23 mouse cellular contexts compared by ENCODE assay signal in genomic region chr17:53364111-53364510, GRCm38 (mm10).
"Had no signal": no experiment of that assay in that cellular context is flagged by ENCODE, and none has a peak within 500 bp of the region (broad histone marks: within the 10 kb centered on the region; RNA-seq: fewer than 3 reads in every experiment).

No protein-coding gene starts in this region.

- H3K4me3 ChIP-seq: embryonic facial prominence, embryonic 10.5 days; embryonic facial prominence, embryonic 12.5 days; embryonic facial prominence, embryonic 13.5 days; embryonic facial prominence, embryonic 15.5 days; erythroblast, embryonic 14.5 days; forebrain, embryonic 10.5 days; forebrain, embryonic 12.5 days; forebrain, embryonic 13.5 days; forebrain, embryonic 15.5 days; gastrocnemius, adult 2 months; heart, adult 2 months; heart, embryonic 10.5 days had no signal

- DNase-seq: cerebellum, adult 8-10 months; cerebellum, adult 9-10 months; cerebellum, adult 9-11 months; embryo, embryonic 11 days; forebrain, postnatal 0 days; gastrocnemius, adult 2 months; gastrocnemius, postnatal 10 days; gastrocnemius, postnatal 14 days; gastrocnemius, postnatal 25 days; gastrocnemius, postnatal 36 days; heart, adult 11 months; heart, adult 18-20 months; heart, adult 2 months had no signal

- H3K4me1 ChIP-seq: embryonic facial prominence, embryonic 10.5 days; embryonic facial prominence, embryonic 12.5 days; embryonic facial prominence, embryonic 13.5 days; embryonic facial prominence, embryonic 15.5 days; forebrain, embryonic 10.5 days; forebrain, embryonic 12.5 days; forebrain, embryonic 13.5 days; forebrain, embryonic 15.5 days; heart, embryonic 10.5 days had no signal

- H3K9me3 ChIP-seq: embryonic facial prominence, embryonic 12.5 days; embryonic facial prominence, embryonic 13.5 days; embryonic facial prominence, embryonic 15.5 days; forebrain, embryonic 12.5 days; forebrain, embryonic 13.5 days; forebrain, embryonic 15.5 days had no signal

- H3K36me3 ChIP-seq: embryonic facial prominence, embryonic 10.5 days; embryonic facial prominence, embryonic 12.5 days; embryonic facial prominence, embryonic 13.5 days; embryonic facial prominence, embryonic 15.5 days; forebrain, embryonic 10.5 days; forebrain, embryonic 12.5 days; forebrain, embryonic 15.5 days; heart, embryonic 10.5 days had no signal

- H3K27ac ChIP-seq: embryonic facial prominence, embryonic 10.5 days; embryonic facial prominence, embryonic 12.5 days; embryonic facial prominence, embryonic 13.5 days; embryonic facial prominence, embryonic 15.5 days; forebrain, embryonic 10.5 days; forebrain, embryonic 12.5 days; forebrain, embryonic 13.5 days; forebrain, embryonic 15.5 days; gastrocnemius, adult 2 months; heart, adult 2 months; heart, embryonic 10.5 days had no signal

- H3K27me3 ChIP-seq: embryonic facial prominence, embryonic 12.5 days; embryonic facial prominence, embryonic 13.5 days; embryonic facial prominence, embryonic 15.5 days; forebrain, embryonic 12.5 days; forebrain, embryonic 13.5 days; forebrain, embryonic 15.5 days had no signal
